Mouse (Mus musculus): ENCODE results near the gene Tnfrsf26. TPM values are rescaled to one million over a fixed set of nuclear protein-coding genes. Genes with fewer than 3 reads are reported as not detected.
A peak's percentile ranks its signal among the peaks of the same experiment; 100 is the strongest.

Gene Tnfrsf26
- polyA plus RNA-seq, 1 experiment = 0.22 TPM

DNA sequence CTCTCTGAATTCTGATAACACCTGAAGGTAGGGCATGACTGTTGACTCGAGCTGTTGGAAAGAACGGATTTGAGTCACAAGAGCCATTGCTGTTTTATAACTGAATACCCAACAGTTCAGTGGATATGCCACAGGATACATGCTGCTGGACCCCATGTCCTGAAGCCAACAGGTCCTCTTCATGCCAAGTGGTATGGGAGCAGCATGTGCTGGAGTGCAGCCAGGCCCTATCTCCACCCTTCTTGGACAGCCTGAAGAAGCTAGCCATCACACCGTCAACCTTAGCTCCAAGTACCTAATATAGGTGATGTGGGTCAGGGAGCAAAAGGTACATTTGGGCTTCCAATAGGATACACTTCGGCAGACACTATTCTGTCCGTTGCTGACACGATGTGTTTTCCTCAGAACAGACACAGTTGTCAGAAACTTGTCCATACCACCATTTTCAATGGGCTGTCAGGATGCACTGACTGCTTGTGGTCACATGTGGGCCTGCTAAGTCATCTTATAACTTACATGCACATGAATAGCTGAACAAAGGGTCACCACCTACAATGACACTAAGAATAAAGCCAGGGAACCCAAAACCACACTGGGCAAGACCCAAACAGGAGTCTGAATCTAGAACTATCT, 63.4 kb downstream of the Tnfrsf26 start:
- peaks cover 73% of the 10 kb centered on the region for H3K4me1 ChIP-seq
- H3K9me3 ChIP-seq = no peaks in the 10 kb centered on the region
- H3K36me3 ChIP-seq (replicated peaks; ENCODE audit: low read length) = peaks cover 96% of the 10 kb centered on the region
- H3K27me3 ChIP-seq (replicated peaks) = no peaks in the 10 kb centered on the region
- peak overlapping the region; percentile 48 for H3K4me3 ChIP-seq (replicated peaks)
- TF ChIP-seq FLI1 (IDR thresholded peaks at IDR 0.05; ENCODE audit: low read length) (no peak), GATA1 (IDR thresholded peaks at IDR 0.05; ENCODE audit: borderline replicate concordance, low read length) (no peak)

DNA sequence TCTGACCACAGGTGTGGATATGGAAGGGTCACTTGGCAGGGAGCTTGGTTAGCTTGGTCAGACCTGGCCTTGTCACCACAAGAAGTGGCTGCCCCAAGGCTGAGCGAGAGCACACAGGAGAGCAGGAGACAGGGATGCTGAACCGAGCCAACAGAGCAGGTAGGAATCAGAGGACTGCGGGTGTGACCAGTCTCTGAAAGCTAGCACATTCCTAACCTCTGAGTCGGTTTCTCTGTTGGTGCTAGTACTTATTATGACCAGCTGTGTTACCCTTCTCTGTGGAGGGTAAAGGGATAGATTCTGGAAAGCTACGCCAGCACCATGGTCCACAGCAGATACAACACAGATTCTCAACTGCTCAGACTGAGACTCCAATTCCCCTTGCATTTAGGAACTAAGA, 64.7 kb downstream of the Tnfrsf26 start:
- Histone ChIP-seq H3K36me3 (replicated peaks; ENCODE audit: low read length) (peaks cover 96% of the 10 kb centered on the region), H3K27me3 (replicated peaks) (no peaks in the 10 kb centered on the region), H3K4me3 (replicated peaks) (no peak overlapping the region), H3K4me1 (peaks cover 59% of the 10 kb centered on the region), H3K9me3 (no peaks in the 10 kb centered on the region)
- no peak for TF ChIP-seq GATA1 (IDR thresholded peaks at IDR 0.05; ENCODE audit: borderline replicate concordance, low read length)
- TF ChIP-seq FLI1 (IDR thresholded peaks at IDR 0.05; ENCODE audit: low read length) = no peak

Other genes starting within 250 kb of the Tnfrsf26 start
- gene Cdkn1c, start 167.7 kb downstream of the Tnfrsf26 start, polyA plus RNA-seq (2012; ENCODE audit: insufficient read depth, low replicate concordance) = 0.66 TPM in 1 of 2 replicates, not detected in the other
- 0.32 TPM in 1 of 2 replicates, not detected in the other for gene Slc22a18, start 155.0 kb downstream of the Tnfrsf26 start, polyA plus RNA-seq (2012; ENCODE audit: insufficient read depth, low replicate concordance)
- 2.3 TPM in 1 of 2 replicates, not detected in the other for gene Phlda2, start 125.6 kb downstream of the Tnfrsf26 start, polyA plus RNA-seq (2012; ENCODE audit: insufficient read depth, low replicate concordance)
- gene Nap1l4, start 79.6 kb downstream of the Tnfrsf26 start, polyA plus RNA-seq (2012; ENCODE audit: insufficient read depth, low replicate concordance) = 5.7 and 38.9 TPM in 2 replicates
- 4.8 and 43.5 TPM in 2 replicates for gene Cars, start 28.6 kb downstream of the Tnfrsf26 start, polyA plus RNA-seq (2012; ENCODE audit: insufficient read depth, low replicate concordance)
- gene Tnfrsf22, start 20.9 kb upstream of the Tnfrsf26 start, polyA plus RNA-seq (2012; ENCODE audit: insufficient read depth, low replicate concordance) = not detected in 2 replicates
- gene Tnfrsf23, start 57.1 kb upstream of the Tnfrsf26 start, polyA plus RNA-seq (2012; ENCODE audit: insufficient read depth, low replicate concordance) = 0.36 TPM in 1 of 2 replicates, not detected in the other
- 1.2 TPM in 1 of 2 replicates, not detected in the other for gene Osbpl5, start 128.3 kb upstream of the Tnfrsf26 start, polyA plus RNA-seq (2012; ENCODE audit: insufficient read depth, low replicate concordance)
- gene Mrgprg, start 138.3 kb upstream of the Tnfrsf26 start, polyA plus RNA-seq (2012; ENCODE audit: insufficient read depth, low replicate concordance) = not detected in 2 replicates
- 0.46 TPM in 1 of 2 replicates, not detected in the other for gene Mrgpre, start 155.8 kb upstream of the Tnfrsf26 start, polyA plus RNA-seq (2012; ENCODE audit: insufficient read depth, low replicate concordance)
- 1.4 TPM in 1 of 2 replicates, not detected in the other for gene Nadsyn1, start 194.1 kb upstream of the Tnfrsf26 start, polyA plus RNA-seq (2012; ENCODE audit: insufficient read depth, low replicate concordance)
- gene Dhcr7, start 194.4 kb upstream of the Tnfrsf26 start, polyA plus RNA-seq (2012; ENCODE audit: insufficient read depth, low replicate concordance) = 12.3 and 14.5 TPM in 2 replicates
- gene Gm498, start 238.1 kb upstream of the Tnfrsf26 start, polyA plus RNA-seq (2012; ENCODE audit: insufficient read depth, low replicate concordance) = not detected in 2 replicates